Mouse (Mus musculus): ENCODE data around the gene Foxi1. TPM values are rescaled to one million over a fixed set of nuclear protein-coding genes. Genes with fewer than 3 reads are reported as not detected.

Gene Foxi1
- total RNA-seq, 2 experiments from 2014 or later = not detected

DNA sequence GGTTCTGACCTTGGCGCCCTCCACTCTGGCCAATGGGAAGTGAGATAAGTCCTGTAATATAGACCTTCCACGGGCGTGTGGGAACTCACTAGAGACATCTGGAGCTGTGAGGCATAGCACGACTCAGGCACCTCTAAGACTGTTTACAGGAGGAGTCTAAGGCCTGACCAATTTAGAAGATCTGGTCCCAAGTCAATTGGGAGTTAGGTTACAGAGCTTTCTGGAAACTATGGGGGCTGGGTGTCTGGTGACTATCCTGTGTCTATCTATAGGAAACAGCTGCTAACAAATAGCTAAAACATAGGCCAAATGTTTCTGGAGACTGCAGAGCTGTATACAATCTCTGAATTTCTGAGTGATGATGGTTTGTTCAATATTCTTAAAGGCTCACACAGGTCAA lies 41.5 kb downstream of the Foxi1 start:
- intact Hi-C loops (cut with DNase I) = no loop called here
- no peak for DNase-seq

DNA sequence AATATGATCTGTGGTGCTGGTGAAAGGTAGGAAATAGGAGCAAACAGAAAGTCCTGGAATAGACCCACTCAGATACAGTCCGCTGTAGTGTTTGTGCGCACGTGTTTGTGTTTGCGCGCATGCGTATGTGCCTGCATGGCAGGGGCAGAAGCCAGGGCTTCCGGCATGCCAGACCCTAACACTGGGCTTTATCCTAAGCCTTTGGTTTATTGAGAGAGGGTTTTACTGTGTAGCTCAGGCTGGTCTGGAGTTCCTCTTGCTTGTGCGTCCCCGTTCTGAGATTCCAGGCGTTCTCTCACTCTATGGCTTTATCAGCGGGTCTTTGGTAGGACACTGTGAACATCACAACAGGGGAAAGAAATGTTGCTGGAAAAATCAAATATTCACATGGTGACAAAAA lies 42.6 kb downstream of the Foxi1 start:
- intact Hi-C loops (cut with DNase I) = no loop called here
- DNase-seq = no peak

DNA sequence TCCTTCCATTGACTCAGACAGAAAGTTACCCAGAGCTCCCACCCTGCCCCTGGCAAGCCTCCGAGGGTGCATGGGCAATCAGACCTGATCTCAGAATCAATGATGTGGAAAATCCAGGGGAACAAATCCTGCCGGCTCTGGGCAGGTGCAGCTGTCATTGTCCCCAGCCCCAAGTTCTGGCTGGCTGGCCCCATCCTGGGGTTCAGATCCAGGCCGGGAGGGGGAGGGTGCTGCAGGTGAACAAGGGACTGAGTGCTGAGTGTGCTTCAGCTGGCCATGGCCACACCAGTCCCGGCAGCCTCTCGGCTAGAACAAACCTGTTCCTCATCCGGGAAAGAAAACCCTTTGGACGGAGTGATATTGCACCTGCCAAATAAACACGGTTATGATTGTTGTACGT lies 49.0 kb downstream of the Foxi1 start:
- intact Hi-C loops (cut with DNase I) = no loop called here
- DNase-seq = no peak

DNA sequence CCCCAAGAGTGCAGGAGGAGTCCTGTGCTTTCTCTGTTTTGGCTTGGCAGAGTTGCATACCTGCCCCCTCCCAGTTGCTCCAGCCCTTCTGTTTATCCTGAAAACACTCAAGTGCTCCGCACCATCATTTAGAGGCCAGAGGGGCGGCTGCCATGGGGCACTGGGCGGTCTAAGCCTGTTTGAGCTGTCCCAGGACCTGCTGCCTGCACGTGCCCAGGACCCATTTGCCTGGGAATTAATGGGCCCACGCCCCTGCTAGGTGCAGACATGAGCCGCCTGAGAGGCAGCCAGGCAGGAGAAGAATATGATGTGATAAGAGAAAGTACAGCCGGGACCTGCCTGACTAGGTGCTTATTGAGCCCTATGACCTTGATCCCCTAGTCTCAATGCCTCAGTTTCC lies 52.7 kb downstream of the Foxi1 start:
- no peak for DNase-seq
- intact Hi-C loops (cut with DNase I) = no loop called here

Other genes with a start within 250 kb of the Foxi1 start
- gene Kcnmb1, start 245.1 kb downstream of the Foxi1 start, total RNA-seq (2021) = under 1 TPM; 0.84 to 0.97 TPM
- under 1 TPM in 1 of 2 experiments, not detected in 1; 0.11 TPM for gene Kcnip1, start 214.9 kb downstream of the Foxi1 start, total RNA-seq (2021)
- gene Lcp2, start 161.2 kb downstream of the Foxi1 start, total RNA-seq (2021) = 1 to 10 TPM; 1.7 to 2.9 TPM
- not detected for gene 4930469K13Rik, start 109.5 kb downstream of the Foxi1 start, total RNA-seq (2021)
- not detected for gene Fam196b, start 106.7 kb upstream of the Foxi1 start, total RNA-seq (2021)